In the genomic region with DNA sequence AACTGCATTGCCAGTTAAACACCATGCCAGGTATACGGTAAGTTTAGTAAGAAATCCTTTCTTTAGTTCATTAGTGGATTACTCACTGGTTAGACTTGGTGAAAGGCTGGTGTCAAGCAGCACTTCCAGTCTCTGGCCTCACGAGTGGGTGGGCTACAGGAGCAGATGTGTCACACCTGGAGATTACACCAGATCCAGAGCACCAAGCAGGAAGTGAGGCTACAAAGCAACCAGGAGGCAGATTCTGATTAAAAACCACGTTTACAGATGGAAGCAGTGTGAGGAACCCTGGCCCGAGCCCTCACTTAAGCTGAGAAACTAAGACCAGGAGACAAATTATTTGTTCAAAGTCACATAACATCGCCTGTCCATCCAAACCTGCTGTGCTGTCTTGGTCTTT, we compare ENCODE assay signal across 15 mouse cellular contexts. TPM values are rescaled to one million over a fixed set of nuclear protein-coding genes. Genes with fewer than 3 reads are reported as not detected.
DNase-seq lines count a peak whose midpoint lies in the region; ATAC-seq and TF ChIP-seq lines count a peak whose summit lies in the region.
"Had no signal": no experiment of that assay in that cellular context is flagged by ENCODE, and none has a peak within 500 bp of the region (broad histone marks: within the 10 kb centered on the region; RNA-seq: fewer than 3 reads in every experiment).

No protein-coding gene starts in this region.

- H3K4me2 ChIP-seq in heart, postnatal 0 days (ENCODE audit: low read depth, low read length), result no peak overlapping the region
- no peak overlapping the region for H3K4me2 ChIP-seq in lung, embryonic 16.5 days (ENCODE audit: low read depth, low read length)
- no peak overlapping the region for H3K4me2 ChIP-seq in intestine, embryonic 15.5 days (replicated peaks)
- H3K4me2 ChIP-seq in stomach, embryonic 16.5 days (ENCODE audit: low read depth, low read length), result no peak overlapping the region
- no peak overlapping the region for H3K4me2 ChIP-seq in forebrain, embryonic 11.5 days (ENCODE audit: low read depth, low read length, severe bottlenecking)
- H3K4me2 ChIP-seq: hindbrain, embryonic 12.5 days; liver, embryonic 11.5 days had no signal

- H3K9ac ChIP-seq in heart, postnatal 0 days (replicated peaks; ENCODE audit: low read depth, low read length), result no peak overlapping the region
- H3K9ac ChIP-seq in lung, embryonic 16.5 days (ENCODE audit: low read length), result no peak overlapping the region
- H3K9ac ChIP-seq in intestine, embryonic 15.5 days, result no peak overlapping the region
- peak overlapping the region; percentile 14; the same call in 1 of the 2 replicates for H3K9ac ChIP-seq in stomach, embryonic 16.5 days (ENCODE audit: low read length)
- no peak overlapping the region for H3K9ac ChIP-seq in forebrain, embryonic 11.5 days (ENCODE audit: low read length)
- H3K9ac ChIP-seq: hindbrain, embryonic 12.5 days had no signal

- WGBS in heart, postnatal 0 days, result 73% methylated on average over 5 of the region's 5 CpGs
- 56% methylated on average over 5 of the region's 5 CpGs for WGBS in lung, embryonic 16.5 days
- 74% methylated on average over 5 of the region's 5 CpGs for WGBS in lung, adult 2 months
- WGBS in intestine, embryonic 15.5 days, result 62% methylated on average over 5 of the region's 5 CpGs
- 53% methylated on average over 5 of the region's 5 CpGs for WGBS in stomach, embryonic 16.5 days
- 83% methylated on average over 5 of the region's 5 CpGs for WGBS in forebrain, embryonic 11.5 days

- 0 out of 2 replicates have a peak overlapping the region, but pooled peaks have one; percentile 16 for H3K27ac ChIP-seq in heart, postnatal 0 days (ENCODE audit: low read depth)
- H3K27ac ChIP-seq in lung, embryonic 16.5 days (ENCODE audit: low read length), result peak overlapping the region; percentile 82
- peak overlapping the region; percentile 68 for H3K27ac ChIP-seq in intestine, embryonic 15.5 days
- H3K27ac ChIP-seq in stomach, embryonic 16.5 days (ENCODE audit: low read length), result peak overlapping the region; percentile 90
- H3K27ac ChIP-seq in forebrain, embryonic 11.5 days (ENCODE audit: low read depth, low read length), result no peak overlapping the region
- H3K27ac ChIP-seq: hindbrain, embryonic 12.5 days had no signal

- intact Hi-C loops in heart, postnatal 14 days (cut with DNase I), result loop anchor here (2.0 kb wide), 1 partner anchor 142 kb away; no protein-coding TSS in a partner anchor

- H3K27me3 ChIP-seq in heart, postnatal 0 days (ENCODE audit: control insufficient read depth, insufficient read depth, low read length), result no peaks in the 10 kb centered on the region
- H3K27me3 ChIP-seq in lung, embryonic 16.5 days (ENCODE audit: control insufficient read depth, insufficient read depth, low read depth, low read length), result no peaks in the 10 kb centered on the region
- no peaks in the 10 kb centered on the region for H3K27me3 ChIP-seq in intestine, embryonic 15.5 days (replicated peaks)
- H3K27me3 ChIP-seq in stomach, embryonic 16.5 days (ENCODE audit: control insufficient read depth, insufficient read depth, low read length), result no peaks in the 10 kb centered on the region
- H3K27me3 ChIP-seq in forebrain, embryonic 11.5 days (ENCODE audit: control insufficient read depth, insufficient read depth, low read length), result no peaks in the 10 kb centered on the region

- no peak for DNase-seq in heart, postnatal 0 days (ENCODE audit: low spot score)
- no peak for DNase-seq in heart, postnatal 14 days
- DNase-seq in lung, adult 2 months, result no peak
- no peak for DNase-seq in forebrain, embryonic 11.5 days (ENCODE audit: low spot score)
- DNase-seq in spleen, adult 18-20 months, result no peak
- DNase-seq: adrenal gland, postnatal 14 days; B cell, adult 2 months; cerebellum, adult 9-10 months; thymus, adult 2 months had no signal

- H3K36me3 ChIP-seq in heart, postnatal 0 days (replicated peaks; ENCODE audit: control insufficient read depth, insufficient read depth, low read length), result no peaks in the 10 kb centered on the region
- H3K36me3 ChIP-seq in lung, embryonic 16.5 days (ENCODE audit: control insufficient read depth, insufficient read depth, low read length), result no peaks in the 10 kb centered on the region
- no peaks in the 10 kb centered on the region for H3K36me3 ChIP-seq in intestine, embryonic 15.5 days
- H3K36me3 ChIP-seq in stomach, embryonic 16.5 days (ENCODE audit: control insufficient read depth, insufficient read depth, low read length), result no peaks in the 10 kb centered on the region
- no peaks in the 10 kb centered on the region for H3K36me3 ChIP-seq in forebrain, embryonic 11.5 days (ENCODE audit: control insufficient read depth, insufficient read depth, low read length)
- H3K36me3 ChIP-seq: forebrain, embryonic 10.5 days; hindbrain, embryonic 12.5 days had no signal

- no peak for TF ChIP-seq CTCF in heart, postnatal 0 days (IDR thresholded peaks at IDR 0.05; ENCODE audit: low read depth)
- no peak for TF ChIP-seq CTCF in lung, adult 2 months (IDR thresholded peaks at IDR 0.05; ENCODE audit: insufficient read depth, low read length)

- H3K4me3 ChIP-seq in heart, postnatal 0 days (ENCODE audit: low read depth, low read length), result no peak overlapping the region
- H3K4me3 ChIP-seq in lung, embryonic 16.5 days (ENCODE audit: low read length), result no peak overlapping the region
- no peak overlapping the region for H3K4me3 ChIP-seq in lung, adult 2 months (replicated peaks; ENCODE audit: extremely low read depth, low read depth, low read length)
- H3K4me3 ChIP-seq in intestine, embryonic 15.5 days (replicated peaks), result no peak overlapping the region
- H3K4me3 ChIP-seq in stomach, embryonic 16.5 days (replicated peaks; ENCODE audit: low read length), result no peak overlapping the region
- no peak overlapping the region for H3K4me3 ChIP-seq in forebrain, embryonic 11.5 days (ENCODE audit: low read depth, low read length)
- H3K4me3 ChIP-seq: forebrain, embryonic 10.5 days; hindbrain, embryonic 12.5 days had no signal

- peaks cover 8% of the 10 kb centered on the region for H3K4me1 ChIP-seq in heart, postnatal 0 days (ENCODE audit: control insufficient read depth, insufficient read depth)
- H3K4me1 ChIP-seq in lung, embryonic 16.5 days (replicated peaks; ENCODE audit: control insufficient read depth, insufficient read depth, low read length), result peaks cover 62% of the 10 kb centered on the region
- H3K4me1 ChIP-seq in lung, adult 2 months (ENCODE audit: control insufficient read depth, insufficient read depth, low read length), result peaks cover 12% of the 10 kb centered on the region
- peaks cover 31% of the 10 kb centered on the region for H3K4me1 ChIP-seq in intestine, embryonic 15.5 days (replicated peaks)
- H3K4me1 ChIP-seq in stomach, embryonic 16.5 days (ENCODE audit: control insufficient read depth, insufficient read depth, low read length), result peaks cover 38% of the 10 kb centered on the region
- H3K4me1 ChIP-seq in forebrain, embryonic 11.5 days (replicated peaks; ENCODE audit: control insufficient read depth, insufficient read depth, low read length), result peaks cover 4% of the 10 kb centered on the region

- ATAC-seq in heart, postnatal 0 days (ENCODE audit: insufficient read depth, low read depth), result no peak
- no peak for ATAC-seq in lung, embryonic 16.5 days (ENCODE audit: low read depth)
- no peak for ATAC-seq in intestine, embryonic 15.5 days
- no peak for ATAC-seq in stomach, embryonic 16.5 days (ENCODE audit: insufficient read depth, low FRiP score)
- no peak for ATAC-seq in forebrain, embryonic 11.5 days (replicated peaks; ENCODE audit: low FRiP score)

- TF ChIP-seq POLR2A in lung, adult 2 months (IDR thresholded peaks at IDR 0.05; ENCODE audit: borderline replicate concordance, extremely low read depth, low read depth, low read length), result no peak

- H3K9me3 ChIP-seq in heart, postnatal 0 days (replicated peaks; ENCODE audit: control insufficient read depth, low read length), result no peaks in the 10 kb centered on the region
- H3K9me3 ChIP-seq in lung, embryonic 16.5 days (ENCODE audit: control insufficient read depth, low read length), result no peaks in the 10 kb centered on the region; the same call in 1 of the 2 replicates
- H3K9me3 ChIP-seq in intestine, embryonic 15.5 days, result no peaks in the 10 kb centered on the region
- no peaks in the 10 kb centered on the region for H3K9me3 ChIP-seq in stomach, embryonic 16.5 days (replicated peaks; ENCODE audit: control insufficient read depth, low read length)
- no peaks in the 10 kb centered on the region for H3K9me3 ChIP-seq in forebrain, embryonic 11.5 days (ENCODE audit: control insufficient read depth, low read length)
- H3K9me3 ChIP-seq: forebrain, embryonic 10.5 days; hindbrain, embryonic 12.5 days had no signal

- no peak for TF ChIP-seq EP300 in heart, postnatal 0 days (IDR thresholded peaks at IDR 0.05; ENCODE audit: low read depth)

RNA-seq across cellular contexts. Expression of a gene that starts 43.5 kb away (rescaled TPM):
- 5.4 and 6.1 TPM in 2 replicates for total RNA-seq in heart, postnatal 0 days (2014; rRNA removed; ENCODE audit: low replicate concordance)
- polyA plus RNA-seq in heart, postnatal 0 days (2015; fragmentation: Nextera tagmentation; extraction: Ambion mirVana), result 6.2 and 6.5 TPM in 2 replicates
- total RNA-seq in heart, postnatal 14 days (2021), result 10 to 100 TPM; 25.0 to 29.5 TPM
- polyA plus RNA-seq in lung, embryonic 16.5 days (2015; fragmentation: Nextera tagmentation; extraction: Ambion mirVana), result 22.4 and 28.6 TPM in 2 replicates
- polyA plus RNA-seq in lung, adult 2 months (2012; rRNA removed), result 179 and 202 TPM in 2 replicates
- polyA plus RNA-seq in intestine, embryonic 15.5 days (2015; fragmentation: Nextera tagmentation; extraction: Ambion mirVana), result 2.3 and 2.8 TPM in 2 replicates
- polyA plus RNA-seq in stomach, embryonic 16.5 days (2015; fragmentation: Nextera tagmentation; extraction: Ambion mirVana), result 3.5 and 4.5 TPM in 2 replicates
- 1.2 and 1.4 TPM in 2 replicates for polyA plus RNA-seq in forebrain, embryonic 11.5 days (2014; fragmentation: Nextera tagmentation; extraction: Ambion mirVana)

RNA-seq across cellular contexts. Expression of a gene that starts 56.9 kb away (rescaled TPM):
- total RNA-seq in heart, postnatal 0 days (2014; rRNA removed; ENCODE audit: low replicate concordance), result 3.2 TPM in 1 of 2 replicates, not detected in the other
- polyA plus RNA-seq in heart, postnatal 0 days (2015; fragmentation: Nextera tagmentation; extraction: Ambion mirVana), result 0.07 and 0.11 TPM in 2 replicates
- total RNA-seq in heart, postnatal 14 days (2021), result under 1 TPM; 0.17 to 0.55 TPM
- polyA plus RNA-seq in lung, embryonic 16.5 days (2015; fragmentation: Nextera tagmentation; extraction: Ambion mirVana), result 0.29 and 0.54 TPM in 2 replicates
- 1.6 and 3.1 TPM in 2 replicates for polyA plus RNA-seq in lung, adult 2 months (2012; rRNA removed)
- polyA plus RNA-seq in intestine, embryonic 15.5 days (2015; fragmentation: Nextera tagmentation; extraction: Ambion mirVana), result 1.2 TPM in 2 replicates
- polyA plus RNA-seq in stomach, embryonic 16.5 days (2015; fragmentation: Nextera tagmentation; extraction: Ambion mirVana), result 1.9 and 2.7 TPM in 2 replicates
- polyA plus RNA-seq in forebrain, embryonic 11.5 days (2014; fragmentation: Nextera tagmentation; extraction: Ambion mirVana), result 2.5 and 2.6 TPM in 2 replicates
